Mouse (Mus musculus): Measurements from ENCODE around the gene Fbxo2.
"Not testable (repeated sequence)": the region's sequence is repeated elsewhere in the genome, so short reads cannot be mapped to it uniquely, and the experiment has no call there.

The Fbxo2 gene

GRCm38 (mm10) chr4:148160436-148161390, at the start of gene Fbxo2, which contains the start of gene Fbxo44:
TSS of gene Fbxo2 (plus strand) at chr4:148160621.
TSS of gene Fbxo44 (minus strand) at chr4:148160482.
- no peak for DNase-seq (ENCODE audit: low spot score in 2 of 2)

- DNase-seq (ENCODE audit: low spot score in 2 of 2) = no peak
Measured at GRCm38 (mm10) chr4:148112519-148112918, 47.9 kb upstream of the Fbxo2 start.

DNA sequence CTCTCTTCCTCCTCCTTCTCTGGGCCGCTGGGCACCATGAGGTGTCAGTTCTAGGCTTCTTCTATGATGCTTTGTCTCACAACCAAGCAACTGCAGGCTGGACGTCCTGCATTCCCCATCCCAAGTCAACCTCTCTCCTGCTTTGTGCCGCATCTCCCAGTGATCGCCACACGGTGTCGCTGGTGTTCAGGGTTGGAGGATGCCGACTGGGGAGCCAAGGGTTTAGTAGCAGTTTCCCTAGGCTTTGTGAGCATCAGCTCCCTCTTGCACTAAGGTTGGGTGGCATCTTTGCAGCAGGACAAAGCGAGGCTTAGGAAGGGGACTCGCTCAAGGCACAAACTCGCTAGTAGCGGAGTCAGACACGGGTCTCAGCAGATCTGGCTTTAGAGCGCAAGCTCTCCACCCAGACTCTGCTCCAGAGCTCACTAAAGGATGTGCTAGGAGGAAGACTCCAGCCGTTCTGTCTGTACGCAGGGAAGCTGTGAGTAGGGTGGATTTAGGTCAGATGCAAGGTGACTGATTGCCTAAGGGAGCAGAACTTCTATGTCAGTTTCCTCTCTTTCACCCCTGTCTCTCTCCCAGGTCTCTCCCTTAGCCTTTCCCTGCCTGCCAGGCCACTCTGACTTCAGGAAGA, 45.5 kb upstream of the Fbxo2 start:
- peak; percentile 63 to 77 for DNase-seq (ENCODE audit: low spot score in 2 of 2)

DNA sequence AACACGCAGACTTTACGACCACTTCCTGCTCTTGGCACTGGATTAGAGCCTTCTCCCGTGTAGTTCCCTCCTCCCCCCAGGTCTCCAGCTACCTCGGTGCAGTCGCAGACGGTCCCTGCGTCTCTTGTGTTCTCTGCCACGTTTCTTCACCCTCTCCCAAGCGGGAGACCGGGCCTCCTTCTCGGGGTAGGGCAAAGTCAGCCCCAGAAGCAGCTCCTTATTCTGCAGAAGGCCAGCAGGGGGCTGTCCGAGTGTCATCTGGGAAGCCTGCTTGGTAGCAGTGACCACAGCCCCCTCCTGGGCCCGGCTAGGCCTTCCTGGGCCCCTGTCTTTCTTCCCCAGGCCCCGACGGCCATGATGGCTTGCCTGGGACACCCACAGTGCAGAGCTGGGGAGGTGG, 45.0 kb upstream of the Fbxo2 start:
- DNase-seq (ENCODE audit: low spot score in 2 of 2) = no peak

DNA sequence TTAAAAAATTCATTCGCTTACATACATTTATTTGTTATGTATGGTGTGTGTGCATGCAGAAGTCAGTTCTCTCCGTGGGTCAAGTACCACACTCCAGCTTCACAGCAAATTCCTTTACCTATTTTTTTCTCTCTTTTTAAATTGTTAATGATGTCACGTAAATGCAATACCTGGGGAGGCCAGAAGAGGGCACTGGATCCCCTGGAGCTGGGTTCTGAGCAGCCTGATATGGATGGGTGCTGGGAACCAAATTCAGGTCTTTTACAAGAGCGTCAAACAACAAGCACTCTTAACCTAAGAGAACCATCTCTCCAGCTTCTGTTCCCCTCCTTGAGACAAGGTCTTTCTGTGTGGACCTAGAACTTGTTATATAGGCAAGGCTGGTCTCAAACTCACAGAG, 43.8 kb upstream of the Fbxo2 start:
- no peak for DNase-seq (ENCODE audit: low spot score in 2 of 2)

DNA sequence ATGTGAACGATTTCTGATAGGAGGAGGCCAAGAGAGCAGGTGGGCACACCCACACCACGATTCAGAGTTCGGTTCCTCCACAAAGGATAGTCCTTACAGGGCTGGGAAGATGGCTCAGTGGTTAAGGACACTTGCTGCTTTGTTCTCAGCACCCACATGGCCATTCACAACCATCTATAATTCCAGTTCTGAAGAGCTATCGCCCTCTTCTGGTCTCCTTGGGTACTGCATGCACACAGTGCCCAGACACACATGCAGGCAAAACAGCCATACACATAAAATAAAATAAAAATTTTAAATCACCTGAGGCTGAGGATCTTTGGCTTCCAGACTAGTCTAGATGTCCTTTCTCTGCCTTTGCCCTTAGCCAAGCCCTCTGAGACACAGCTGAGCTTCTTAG, 43.0 kb upstream of the Fbxo2 start:
- no peak for DNase-seq (ENCODE audit: low spot score in 2 of 2)

DNA sequence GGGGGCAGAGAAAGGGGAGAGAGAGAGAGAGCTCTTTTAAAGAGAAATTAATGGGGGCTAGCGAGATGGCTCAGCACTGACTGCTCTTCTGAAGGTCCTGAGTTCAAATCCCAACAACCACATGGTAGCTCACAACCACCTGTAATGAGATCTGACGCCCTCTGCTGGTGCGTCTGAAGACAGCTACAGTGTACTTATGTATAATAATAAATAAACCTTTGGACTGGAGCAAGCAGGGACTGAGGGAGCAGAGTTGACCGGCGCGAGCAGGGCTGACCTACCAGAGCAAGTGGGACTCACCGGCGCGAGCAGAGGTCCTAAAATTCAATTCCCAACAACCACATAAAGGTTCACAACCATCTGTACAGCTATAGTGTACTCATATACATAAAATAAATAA, 40.8 kb upstream of the Fbxo2 start:
- DNase-seq (ENCODE audit: low spot score in 2 of 2) = not testable (repeated sequence)

GRCm38 (mm10) chr4:148120555-148120954, 39.9 kb upstream of the Fbxo2 start:
- no peak for DNase-seq (ENCODE audit: low spot score in 2 of 2)

DNA sequence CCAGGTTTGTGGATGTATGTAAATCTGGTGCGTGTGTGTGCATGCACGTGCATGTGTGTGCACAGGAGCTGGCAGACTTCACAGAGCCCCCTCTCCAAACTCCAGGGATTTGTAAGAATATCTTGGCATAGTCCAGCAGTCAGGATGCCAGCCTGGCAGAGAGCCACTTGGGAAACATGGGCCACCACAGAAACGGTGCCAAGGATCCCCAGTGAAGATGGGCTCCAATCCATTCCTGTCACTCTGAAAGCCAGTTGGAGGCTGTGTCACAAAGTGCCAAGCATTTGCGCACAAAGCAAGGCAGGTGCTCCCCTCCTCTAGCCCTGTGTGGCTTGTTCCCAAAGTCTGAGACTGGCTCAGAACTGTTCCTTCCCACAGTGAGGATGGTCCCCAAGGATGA, 39.1 kb upstream of the Fbxo2 start:
- DNase-seq (ENCODE audit: low spot score in 2 of 2) = no peak

- no peak for DNase-seq (ENCODE audit: low spot score in 2 of 2)
Measured at GRCm38 (mm10) chr4:148121982-148122693, 38.3 kb upstream of the Fbxo2 start.

DNA sequence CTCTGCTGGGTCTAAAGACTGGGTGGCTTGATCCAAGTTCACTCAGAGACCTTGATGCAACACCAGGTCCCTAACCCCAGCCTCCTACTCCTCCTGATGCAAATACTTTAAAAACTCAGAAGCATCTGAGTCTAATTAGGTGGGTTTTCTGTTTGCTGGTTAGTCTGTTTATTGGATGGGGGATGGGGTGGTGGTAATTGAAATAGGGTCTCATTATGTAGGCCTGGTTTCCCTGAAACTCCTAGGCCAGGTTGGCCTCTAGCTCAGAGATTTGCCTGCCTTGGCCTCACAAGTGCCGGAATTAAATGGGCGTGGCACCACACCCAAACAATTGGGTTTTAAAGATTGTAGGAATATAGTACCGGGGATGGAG, 37.7 kb upstream of the Fbxo2 start:
- no peak for DNase-seq (ENCODE audit: low spot score in 2 of 2)

DNA sequence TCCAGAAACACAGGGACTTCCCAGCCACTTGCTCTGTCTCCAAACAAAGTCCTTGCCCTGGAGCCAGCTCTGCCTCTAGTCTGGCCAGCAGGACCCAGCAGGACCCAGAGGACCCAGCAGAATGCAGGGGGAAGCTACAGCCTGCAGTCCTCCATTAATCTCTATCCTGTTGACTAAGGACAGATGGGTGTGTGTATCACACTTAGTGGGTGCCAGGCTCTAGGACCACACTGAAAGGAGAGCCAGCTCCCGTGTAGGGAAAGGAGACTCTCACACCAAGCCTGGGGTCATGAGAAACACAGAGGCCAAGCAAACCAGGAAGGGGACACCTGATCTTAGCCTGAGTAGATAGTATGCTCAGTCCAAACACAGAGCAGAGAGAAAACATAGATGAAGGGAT, 32.2 kb upstream of the Fbxo2 start:
- DNase-seq (ENCODE audit: low spot score in 2 of 2) = no peak

- no peak for DNase-seq (ENCODE audit: low spot score in 2 of 2)
Measured at GRCm38 (mm10) chr4:148128672-148129071, 31.7 kb upstream of the Fbxo2 start.

GRCm38 (mm10) chr4:148130133-148130532, 30.3 kb upstream of the Fbxo2 start, which contains the start of gene Mad2l2:
TSS of gene Mad2l2 (plus strand) at chr4:148130384.
- DNase-seq (ENCODE audit: low spot score in 2 of 2) = no peak

DNA sequence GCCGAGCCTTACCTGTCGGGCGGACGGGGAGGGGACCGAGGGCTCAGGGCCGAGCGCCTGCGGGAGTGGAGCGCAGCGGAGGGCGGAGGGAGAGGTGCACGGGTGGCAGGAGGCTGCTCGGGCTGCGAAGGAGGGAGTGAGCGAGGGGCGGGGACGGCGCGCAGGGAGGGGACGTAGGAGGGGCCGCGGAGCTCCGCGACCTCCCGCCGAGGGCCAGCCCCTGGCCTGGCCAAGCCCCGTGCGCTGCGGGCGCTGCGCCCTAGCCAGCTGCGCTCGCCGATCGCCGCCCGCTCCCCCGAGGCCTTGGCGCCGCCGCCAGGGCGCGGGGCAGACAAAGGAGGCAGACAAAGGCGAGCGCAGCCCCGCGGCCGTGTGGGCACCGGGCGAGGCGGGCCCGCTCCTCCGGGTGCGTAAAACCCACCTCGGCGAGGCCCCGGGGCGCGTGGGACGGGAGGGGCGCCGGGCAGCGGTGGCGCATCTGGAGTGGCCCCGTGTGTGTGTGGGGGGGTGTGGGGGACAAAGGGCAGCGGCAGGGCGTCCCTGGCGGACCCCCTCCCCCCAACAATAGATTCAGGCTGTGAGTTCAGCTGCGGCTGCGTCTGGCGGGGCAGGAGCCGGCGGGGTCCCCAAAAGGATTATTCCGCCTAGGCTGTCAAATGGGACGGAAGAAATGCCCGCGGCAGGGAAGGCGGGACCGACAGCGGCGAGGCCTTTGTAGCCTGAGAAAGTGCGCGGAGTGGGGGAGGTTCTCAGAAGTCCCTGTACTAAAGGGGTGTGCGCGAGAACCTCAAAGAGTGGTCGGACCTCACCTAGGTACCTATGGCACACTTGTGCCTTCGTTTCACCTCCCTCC, 29.6 kb upstream of the Fbxo2 start, which contains the start of gene Draxin:
TSS of gene Draxin (minus strand) at position 138 of the 853 bp plus-strand sequence.
- DNase-seq (ENCODE audit: low spot score in 2 of 2) = no peak

DNA sequence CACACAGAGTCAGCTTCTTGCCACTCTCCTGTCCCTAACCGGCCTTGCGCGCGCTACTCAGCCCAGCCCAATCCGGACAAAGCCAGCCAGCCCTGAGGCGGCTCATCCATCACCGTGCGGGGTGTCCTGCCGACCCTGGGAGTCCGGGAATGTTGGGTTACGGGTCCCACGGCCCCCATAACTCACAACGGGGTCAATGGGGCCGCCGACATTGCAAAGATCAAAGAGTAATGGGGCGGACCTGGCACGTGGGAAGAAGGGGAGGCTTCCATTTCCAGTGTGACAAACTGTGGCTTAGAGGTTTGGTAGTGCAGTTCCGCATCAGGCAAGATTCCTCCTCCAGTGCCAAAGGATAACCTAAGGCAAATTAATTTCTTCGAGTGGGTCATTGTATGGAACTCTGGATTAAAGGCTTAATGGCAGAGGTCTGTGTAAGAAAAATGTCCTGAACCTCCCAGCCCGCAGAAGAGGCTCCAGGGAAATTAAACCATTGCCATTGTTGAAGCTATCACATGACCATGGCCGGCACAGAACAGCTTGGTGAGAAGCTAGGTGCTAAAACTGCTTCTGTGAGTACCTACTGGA, 28.8 kb upstream of the Fbxo2 start:
- no peak for DNase-seq (ENCODE audit: low spot score in 2 of 2)

- no peak for DNase-seq (ENCODE audit: low spot score in 2 of 2)
Measured at GRCm38 (mm10) chr4:148134988-148135387, 25.4 kb upstream of the Fbxo2 start.

GRCm38 (mm10) chr4:148137503-148137902, 22.9 kb upstream of the Fbxo2 start:
- no peak for DNase-seq (ENCODE audit: low spot score in 2 of 2)

- DNase-seq (ENCODE audit: low spot score in 2 of 2) = no peak
Measured at GRCm38 (mm10) chr4:148139767-148140097, 20.7 kb upstream of the Fbxo2 start.

DNA sequence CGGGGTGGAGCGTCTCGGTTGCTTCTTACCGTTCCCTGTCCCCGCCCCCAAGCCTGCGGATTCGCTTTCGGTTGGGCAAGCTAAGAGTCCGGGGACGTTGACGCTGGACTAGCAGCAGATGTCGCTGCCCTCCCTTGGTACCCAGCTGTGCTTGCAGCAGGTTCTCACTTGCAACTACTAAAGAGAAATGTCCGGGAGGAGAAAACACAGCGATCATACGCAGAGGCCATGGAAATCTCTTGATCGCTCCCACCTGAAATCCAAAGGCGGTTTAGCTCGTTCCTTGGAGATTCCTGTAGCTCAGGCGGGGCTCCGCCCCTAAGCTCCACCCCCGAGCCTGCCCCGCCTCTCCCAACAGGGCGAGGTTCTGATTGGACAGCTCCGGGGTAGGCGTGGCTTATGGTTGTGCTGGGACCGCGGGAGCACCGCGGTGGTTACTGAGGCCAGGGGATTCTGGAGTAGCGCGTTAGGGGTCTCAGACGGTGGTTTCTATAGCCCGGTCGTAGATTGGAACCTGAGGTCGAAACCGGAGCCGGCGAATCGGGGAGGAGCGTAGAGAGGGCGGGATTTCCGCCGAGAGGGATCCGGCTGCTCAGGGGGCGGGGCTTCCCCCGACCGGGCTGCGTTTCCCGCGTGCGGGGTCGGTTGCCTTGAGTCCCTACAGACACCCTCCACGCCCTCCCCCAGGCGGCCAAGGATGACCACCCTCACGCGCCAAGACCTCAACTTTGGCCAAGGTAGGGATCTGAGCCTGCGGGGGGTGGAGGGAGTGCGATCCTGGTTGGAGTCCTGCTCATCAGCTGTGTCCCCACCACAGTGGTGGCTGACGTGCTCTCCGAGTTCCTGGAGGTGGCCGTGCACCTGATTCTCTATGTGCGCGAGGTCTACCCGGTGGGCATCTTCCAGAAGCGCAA, 20.1 kb upstream of the Fbxo2 start:
- DNase-seq (ENCODE audit: low spot score in 2 of 2) = peak; percentile 94 to 96
